Mouse (Mus musculus): Measurements from ENCODE around the gene Rnf135. TPM values are rescaled to one million over a fixed set of nuclear protein-coding genes. Genes with fewer than 3 reads are reported as not detected.
"Not testable (repeated sequence)": the region's sequence is repeated elsewhere in the genome, so short reads cannot be mapped to it uniquely, and the experiment has no call there.

Rnf135 gene
- polyA plus RNA-seq, 1 experiment from 2014 or later = 14.0 TPM

DNA sequence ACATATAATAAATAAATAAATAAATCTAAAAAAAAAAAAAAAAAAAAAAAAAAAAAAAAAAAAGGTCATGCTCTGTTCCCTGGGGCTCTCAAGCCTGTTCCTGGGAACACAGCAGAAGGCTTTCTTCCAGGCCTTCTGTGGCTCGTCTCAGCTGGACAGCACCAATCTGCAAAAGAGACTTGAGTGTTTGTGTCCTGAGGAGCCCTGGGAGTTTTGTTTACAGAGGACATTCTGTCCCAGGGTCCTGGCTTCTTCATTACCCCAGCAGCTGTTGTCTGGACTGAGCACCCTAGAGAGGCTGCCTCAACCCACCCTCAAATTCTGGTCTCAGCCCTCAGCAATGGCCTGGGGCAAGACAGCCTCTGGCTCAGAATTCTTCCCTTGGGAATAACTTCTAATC lies 35.3 kb upstream of the Rnf135 start:
- Histone ChIP-seq H3K4me3 (ENCODE audit: low read length) (no peak overlapping the region), H3K9ac (replicated peaks; ENCODE audit: low read length) (no peak overlapping the region), H3K27me3 (ENCODE audit: insufficient read depth, low read length) (peaks cover 6% of the 10 kb centered on the region; the same call in 1 of the 2 replicates), H3K4me1 (ENCODE audit: insufficient read depth, low read length) (peaks cover 5% of the 10 kb centered on the region; the same call in 1 of the 2 replicates), H3K27ac (ENCODE audit: low read length) (no peak overlapping the region), H3K36me3 (ENCODE audit: insufficient read depth, low read length) (no peaks in the 10 kb centered on the region), H3K4me2 (replicated peaks; ENCODE audit: low read depth, low read length) (no peak overlapping the region), H3K9me3 (ENCODE audit: low read length) (no peaks in the 10 kb centered on the region)
- 38% methylated on average over 1 of the region's 1 CpGs for WGBS
- ATAC-seq (ENCODE audit: low FRiP score, low TSS enrichment) = 0 out of 2 replicates have a peak, but pooled peaks have one; percentile 47

- not testable (repeated sequence) for ATAC-seq (ENCODE audit: low FRiP score, low TSS enrichment); H3K9ac ChIP-seq (replicated peaks; ENCODE audit: low read length); H3K4me3 ChIP-seq (ENCODE audit: low read length); H3K9me3 ChIP-seq (ENCODE audit: low read length); H3K4me2 ChIP-seq (replicated peaks; ENCODE audit: low read depth, low read length); H3K4me1 ChIP-seq (ENCODE audit: insufficient read depth, low read length); H3K36me3 ChIP-seq (ENCODE audit: insufficient read depth, low read length); H3K27ac ChIP-seq (ENCODE audit: low read length); H3K27me3 ChIP-seq (ENCODE audit: insufficient read depth, low read length)
- WGBS = 31% methylated on average over 1 of the region's 4 CpGs
Observed at GRCm38 (mm10) chr11:80148974-80149373, 34.7 kb upstream of the Rnf135 start.

DNA sequence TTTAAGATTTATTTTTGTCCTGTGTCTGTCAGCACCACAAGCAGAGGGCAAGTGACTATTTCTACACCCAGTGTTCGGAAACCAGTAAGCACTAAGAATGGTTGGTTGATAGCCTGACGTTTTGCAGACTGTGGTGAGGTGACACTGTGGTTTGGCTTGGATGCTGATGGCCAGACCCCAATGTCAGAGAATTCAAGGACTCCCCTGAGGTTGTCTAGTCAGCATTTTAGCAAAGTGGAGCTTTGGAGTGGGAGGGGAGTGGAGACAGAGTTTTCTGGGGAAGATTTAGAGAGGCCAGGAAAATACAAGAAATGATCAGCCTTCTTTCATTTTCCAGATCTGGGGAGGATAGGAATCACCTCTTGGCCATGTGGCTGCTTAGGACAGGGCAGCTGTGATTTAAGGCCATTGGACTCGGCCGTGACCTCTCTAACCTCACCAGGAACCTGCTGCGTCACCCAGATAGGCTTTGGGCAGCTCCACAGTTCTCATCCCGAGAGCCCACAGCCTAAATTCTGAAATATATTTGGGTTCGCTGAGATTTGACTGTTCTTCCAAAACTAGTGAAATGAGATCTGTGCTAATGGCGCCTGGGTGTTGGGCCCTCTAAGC lies 34.1 kb upstream of the Rnf135 start:
- H3K9me3 ChIP-seq (ENCODE audit: low read length) = no peaks in the 10 kb centered on the region
- no peaks in the 10 kb centered on the region for H3K36me3 ChIP-seq (ENCODE audit: insufficient read depth, low read length)
- no peak for ATAC-seq (ENCODE audit: low FRiP score, low TSS enrichment)
- 82% methylated on average over 8 of the region's 8 CpGs for WGBS
- H3K9ac ChIP-seq (replicated peaks; ENCODE audit: low read length) = no peak overlapping the region
- peaks cover 10% of the 10 kb centered on the region; the same call in 1 of the 2 replicates for H3K4me1 ChIP-seq (ENCODE audit: insufficient read depth, low read length)
- no peak overlapping the region for H3K4me2 ChIP-seq (replicated peaks; ENCODE audit: low read depth, low read length)
- H3K4me3 ChIP-seq (ENCODE audit: low read length) = no peak overlapping the region
- peaks cover 14% of the 10 kb centered on the region for H3K27me3 ChIP-seq (ENCODE audit: insufficient read depth, low read length)
- H3K27ac ChIP-seq (ENCODE audit: low read length) = no peak overlapping the region

DNA sequence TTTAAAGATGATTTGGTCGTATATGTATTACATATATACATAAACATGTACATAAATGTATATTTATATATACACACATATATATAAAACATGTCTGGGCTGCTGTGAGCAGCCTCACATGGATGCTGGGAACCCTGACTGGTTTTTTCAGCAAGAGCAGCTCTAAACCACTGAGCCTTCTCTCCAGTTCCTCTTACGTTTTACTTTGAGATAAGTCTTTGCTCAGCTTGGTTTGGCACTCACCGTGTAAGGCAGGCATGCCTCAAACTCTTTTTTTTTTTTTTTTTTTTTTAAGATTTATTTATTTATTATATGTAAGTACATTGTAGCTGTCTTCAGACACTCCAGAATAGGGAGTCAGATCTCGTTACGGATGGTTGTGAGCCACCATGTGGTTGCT lies 33.1 kb upstream of the Rnf135 start:
- WGBS = 68% methylated on average over 5 of the region's 5 CpGs
- H3K9ac ChIP-seq (replicated peaks; ENCODE audit: low read length) = no peak overlapping the region
- H3K4me3 ChIP-seq (ENCODE audit: low read length) = no peak overlapping the region
- H3K27ac ChIP-seq (ENCODE audit: low read length) = no peak overlapping the region
- H3K36me3 ChIP-seq (ENCODE audit: insufficient read depth, low read length) = no peaks in the 10 kb centered on the region
- no peak overlapping the region for H3K4me2 ChIP-seq (replicated peaks; ENCODE audit: low read depth, low read length)
- H3K9me3 ChIP-seq (ENCODE audit: low read length) = no peaks in the 10 kb centered on the region
- peaks cover 24% of the 10 kb centered on the region for H3K27me3 ChIP-seq (ENCODE audit: insufficient read depth, low read length)
- no peak for ATAC-seq (ENCODE audit: low FRiP score, low TSS enrichment)
- peaks cover 10% of the 10 kb centered on the region; the same call in 1 of the 2 replicates for H3K4me1 ChIP-seq (ENCODE audit: insufficient read depth, low read length)

- Histone ChIP-seq H3K9ac (replicated peaks; ENCODE audit: low read length) (no peak overlapping the region), H3K9me3 (ENCODE audit: low read length) (no peaks in the 10 kb centered on the region), H3K27ac (ENCODE audit: low read length) (no peak overlapping the region), H3K4me1 (ENCODE audit: insufficient read depth, low read length) (0 out of 2 replicates have a peak, but pooled peaks cover 6% of the 10 kb centered on the region), H3K27me3 (ENCODE audit: insufficient read depth, low read length) (peaks cover 25% of the 10 kb centered on the region), H3K4me2 (replicated peaks; ENCODE audit: low read depth, low read length) (no peak overlapping the region), H3K36me3 (ENCODE audit: insufficient read depth, low read length) (no peaks in the 10 kb centered on the region), H3K4me3 (ENCODE audit: low read length) (no peak overlapping the region)
- 61% methylated on average over 2 of the region's 2 CpGs for WGBS
- ATAC-seq (ENCODE audit: low FRiP score, low TSS enrichment) = no peak
Observed at GRCm38 (mm10) chr11:80151541-80151940, 32.1 kb upstream of the Rnf135 start.

- H3K36me3 ChIP-seq (ENCODE audit: insufficient read depth, low read length) = no peaks in the 10 kb centered on the region
- no peak overlapping the region for H3K4me3 ChIP-seq (ENCODE audit: low read length)
- no peak for ATAC-seq (ENCODE audit: low FRiP score, low TSS enrichment)
- WGBS = 72% methylated on average over 8 of the region's 8 CpGs
- no peak overlapping the region for H3K27ac ChIP-seq (ENCODE audit: low read length)
- no peaks in the 10 kb centered on the region for H3K9me3 ChIP-seq (ENCODE audit: low read length)
- H3K4me1 ChIP-seq (ENCODE audit: insufficient read depth, low read length) = 0 out of 2 replicates have a peak, but pooled peaks cover 6% of the 10 kb centered on the region
- H3K4me2 ChIP-seq (replicated peaks; ENCODE audit: low read depth, low read length) = no peak overlapping the region
- H3K9ac ChIP-seq (replicated peaks; ENCODE audit: low read length) = no peak overlapping the region
- H3K27me3 ChIP-seq (ENCODE audit: insufficient read depth, low read length) = peaks cover 25% of the 10 kb centered on the region
Observed at GRCm38 (mm10) chr11:80152376-80152775, 31.3 kb upstream of the Rnf135 start.

GRCm38 (mm10) chr11:80153857-80154495 lies 29.7 kb upstream of the Rnf135 start, which contains the start of gene Adap2:
Gene Adap2 (plus strand): TSS chr11:80154105.
- Histone ChIP-seq H3K9ac (replicated peaks; ENCODE audit: low read length) (peak within 1 kb of the TSS; percentile 70), H3K27ac (ENCODE audit: low read length) (no peak within 1 kb of the TSS), H3K4me2 (replicated peaks; ENCODE audit: low read depth, low read length) (peak within 1 kb of the TSS; percentile 80), H3K9me3 (ENCODE audit: low read length) (no peaks in the 10 kb centered on the region), H3K27me3 (ENCODE audit: insufficient read depth, low read length) (peaks cover 25% of the 10 kb centered on the region), H3K4me3 (ENCODE audit: low read length) (peak within 1 kb of the TSS; percentile 55), H3K4me1 (ENCODE audit: insufficient read depth, low read length) (0 out of 2 replicates have a peak, but pooled peaks cover 6% of the 10 kb centered on the region), H3K36me3 (ENCODE audit: insufficient read depth, low read length) (no peaks in the 10 kb centered on the region)
- ATAC-seq (ENCODE audit: low FRiP score, low TSS enrichment) = peak; percentile 92
- WGBS = 1% methylated on average over 47 of the region's 47 CpGs

DNA sequence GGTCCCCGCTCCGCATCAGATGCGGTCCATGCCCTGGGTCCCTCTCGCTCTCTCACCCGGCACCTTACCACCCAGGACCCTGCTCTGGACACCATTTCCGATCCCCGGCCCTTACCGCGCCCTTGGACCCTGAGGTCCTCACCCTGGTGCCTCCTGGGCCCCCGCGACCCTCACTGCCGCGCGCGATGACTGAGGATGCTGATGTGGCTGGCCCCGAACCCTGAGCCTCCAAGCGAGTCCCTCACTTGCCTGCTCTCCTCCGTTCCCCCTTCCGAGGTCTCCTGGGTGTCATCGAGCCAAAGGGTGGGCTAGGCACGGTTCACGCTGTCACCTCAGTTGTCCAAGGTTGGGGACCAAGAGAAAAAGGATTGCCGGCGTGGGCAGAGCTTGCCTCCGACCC lies 29.1 kb upstream of the Rnf135 start:
- WGBS = 27% methylated on average over 25 of the region's 25 CpGs
- no peak overlapping the region for H3K27ac ChIP-seq (ENCODE audit: low read length)
- H3K27me3 ChIP-seq (ENCODE audit: insufficient read depth, low read length) = peaks cover 25% of the 10 kb centered on the region
- no peaks in the 10 kb centered on the region for H3K36me3 ChIP-seq (ENCODE audit: insufficient read depth, low read length)
- H3K4me3 ChIP-seq (ENCODE audit: low read length) = peak overlapping the region; percentile 55
- H3K4me2 ChIP-seq (replicated peaks; ENCODE audit: low read depth, low read length) = peak overlapping the region; percentile 80
- peak overlapping the region; percentile 70 for H3K9ac ChIP-seq (replicated peaks; ENCODE audit: low read length)
- peak; percentile 57 for ATAC-seq (ENCODE audit: low FRiP score, low TSS enrichment)
- 0 out of 2 replicates have a peak, but pooled peaks cover 6% of the 10 kb centered on the region for H3K4me1 ChIP-seq (ENCODE audit: insufficient read depth, low read length)
- no peaks in the 10 kb centered on the region for H3K9me3 ChIP-seq (ENCODE audit: low read length)

- no peaks in the 10 kb centered on the region for H3K9me3 ChIP-seq (ENCODE audit: low read length)
- H3K36me3 ChIP-seq (ENCODE audit: insufficient read depth, low read length) = no peaks in the 10 kb centered on the region
- no peak overlapping the region for H3K27ac ChIP-seq (ENCODE audit: low read length)
- H3K4me3 ChIP-seq (ENCODE audit: low read length) = no peak overlapping the region
- no peak overlapping the region for H3K9ac ChIP-seq (replicated peaks; ENCODE audit: low read length)
- 83% methylated on average over 8 of the region's 8 CpGs for WGBS
- H3K4me2 ChIP-seq (replicated peaks; ENCODE audit: low read depth, low read length) = no peak overlapping the region
- ATAC-seq (ENCODE audit: low FRiP score, low TSS enrichment) = no peak
- H3K27me3 ChIP-seq (ENCODE audit: insufficient read depth, low read length) = peaks cover 25% of the 10 kb centered on the region
- 0 out of 2 replicates have a peak, but pooled peaks cover 6% of the 10 kb centered on the region for H3K4me1 ChIP-seq (ENCODE audit: insufficient read depth, low read length)
Observed at GRCm38 (mm10) chr11:80155541-80155940, 28.1 kb upstream of the Rnf135 start.

GRCm38 (mm10) chr11:80155961-80156360 lies 27.7 kb upstream of the Rnf135 start:
- 78% methylated on average over 4 of the region's 4 CpGs for WGBS
- no peak for ATAC-seq (ENCODE audit: low FRiP score, low TSS enrichment)
- Histone ChIP-seq H3K9me3 (ENCODE audit: low read length) (no peaks in the 10 kb centered on the region), H3K27ac (ENCODE audit: low read length) (no peak overlapping the region), H3K9ac (replicated peaks; ENCODE audit: low read length) (no peak overlapping the region), H3K4me1 (ENCODE audit: insufficient read depth, low read length) (0 out of 2 replicates have a peak, but pooled peaks cover 6% of the 10 kb centered on the region), H3K27me3 (ENCODE audit: insufficient read depth, low read length) (peaks cover 25% of the 10 kb centered on the region), H3K4me3 (ENCODE audit: low read length) (no peak overlapping the region), H3K36me3 (ENCODE audit: insufficient read depth, low read length) (no peaks in the 10 kb centered on the region), H3K4me2 (replicated peaks; ENCODE audit: low read depth, low read length) (no peak overlapping the region)
